Mouse (Mus musculus) hindbrain, embryonic 16.5 days (tissue): ENCODE results near the gene Braf. TPM values are rescaled to one million over a fixed set of nuclear protein-coding genes. Genes with fewer than 3 reads are reported as not detected.

Source experiments
- ATAC-seq: fragments of 200-750 bp; cut with Nextera tagmentation; 2 replicates; pipeline ENCODE4 v1.8.0; 2017; ENCODE audit warnings: moderate TSS enrichment, moderate library complexity
- H3K27ac ChIP-seq: fragments of 300-500 bp; sonication (generic); 2 replicates; pipeline ENCODE4 v1.5.1; 2014; ENCODE audit warnings: low read depth, mild to moderate bottlenecking, control low read depth, low read length, moderate library complexity
- H3K27me3 ChIP-seq: fragments of 300-500 bp; sonication (generic); replicated peaks from 2 replicates; pipeline ENCODE4 v1.6.1; 2014; ENCODE audit warnings: low read length; ENCODE audit not compliant: control insufficient read depth, insufficient read depth
- H3K36me3 ChIP-seq: fragments of 300-500 bp; sonication (generic); 2 replicates; pipeline ENCODE4 v1.6.1; 2014; ENCODE audit warnings: mild to moderate bottlenecking, low read length, moderate library complexity, mixed read lengths; ENCODE audit not compliant: control insufficient read depth, insufficient read depth
- H3K4me1 ChIP-seq: fragments of 300-500 bp; sonication (generic); 2 replicates; pipeline ENCODE4 v1.6.1; 2014; ENCODE audit warnings: low read depth, low read length; ENCODE audit not compliant: control insufficient read depth, insufficient read depth
- H3K4me2 ChIP-seq: fragments of 300-500 bp; sonication (generic); 2 replicates; pipeline ENCODE4 v1.6.1; 2014; ENCODE audit warnings: mild to moderate bottlenecking, low read length, control low read depth, moderate library complexity
- H3K4me3 ChIP-seq: fragments of 300-500 bp; sonication (generic); 2 replicates; pipeline ENCODE4 v1.5.1; 2014; ENCODE audit warnings: mild to moderate bottlenecking, low read length, control low read depth, moderate library complexity
- H3K9ac ChIP-seq: fragments of 300-500 bp; sonication (generic); 2 replicates; pipeline ENCODE4 v1.6.1; 2014; ENCODE audit warnings: low read depth, mild to moderate bottlenecking, control low read depth, low read length, moderate library complexity
- H3K9me3 ChIP-seq: fragments of 300-500 bp; sonication (generic); 2 replicates; pipeline ENCODE4 v1.6.1; 2014; ENCODE audit warnings: mild to moderate bottlenecking, low read length, moderate library complexity; ENCODE audit not compliant: control insufficient read depth
- WGBS: fragments of 180-500 bp; shearing (Covaris S2); extraction: QIAGEN DNeasy Blood & Tissue Kit; methylation state at CpG from one replicate; pipeline ENCODE4 v1.1.7; 2014; 5-methylcytosine and 5-hydroxymethylcytosine counted together
- polyA plus RNA-seq: library from polyadenylated mRNA; unstranded; fragments of >200 nt; fragmentation: Nextera tagmentation; extraction: Ambion mirVana; gene quantifications from 2 replicates; pipeline ENCODE4 v1.2.1, GENCODE M21; 2015

The Braf gene
- polyA plus RNA-seq, 1 experiment from 2014 or later: 20.7 TPM

- no peak overlapping the region for H3K27ac ChIP-seq
- peaks cover 3% of the 10 kb centered on the region; the same call in 1 of the 2 replicates for H3K36me3 ChIP-seq
- no peak for ATAC-seq
- H3K4me2 ChIP-seq: no peak overlapping the region
- H3K9ac ChIP-seq: no peak overlapping the region
- H3K27me3 ChIP-seq: no peaks in the 10 kb centered on the region
- 29% methylated on average over 4 of the region's 4 CpGs for WGBS
- H3K9me3 ChIP-seq: no peaks in the 10 kb centered on the region
- no peaks in the 10 kb centered on the region for H3K4me1 ChIP-seq
- no peak overlapping the region for H3K4me3 ChIP-seq
Observed at GRCm38 (mm10) chr6:39680524-39680923, 44.7 kb downstream of the Braf start.

- Histone ChIP-seq H3K36me3 (peaks cover 3% of the 10 kb centered on the region; the same call in 1 of the 2 replicates), H3K4me2 (no peak overlapping the region), H3K9me3 (no peaks in the 10 kb centered on the region), H3K9ac (no peak overlapping the region), H3K4me3 (no peak overlapping the region), H3K27ac (no peak overlapping the region), H3K27me3 (no peaks in the 10 kb centered on the region), H3K4me1 (no peaks in the 10 kb centered on the region)
- 93% methylated on average over 1 of the region's 1 CpGs for WGBS
- ATAC-seq: no peak
Observed at GRCm38 (mm10) chr6:39678241-39678640, 47.0 kb downstream of the Braf start.

GRCm38 (mm10) chr6:39675081-39675480 lies 50.2 kb downstream of the Braf start:
- H3K36me3 ChIP-seq: peaks cover 3% of the 10 kb centered on the region; the same call in 1 of the 2 replicates
- H3K27ac ChIP-seq: no peak overlapping the region
- 89% methylated on average over 7 of the region's 7 CpGs for WGBS
- no peaks in the 10 kb centered on the region for H3K27me3 ChIP-seq
- H3K9ac ChIP-seq: no peak overlapping the region
- H3K4me2 ChIP-seq: no peak overlapping the region
- H3K4me1 ChIP-seq: no peaks in the 10 kb centered on the region
- no peak for ATAC-seq
- H3K4me3 ChIP-seq: no peak overlapping the region
- H3K9me3 ChIP-seq: no peaks in the 10 kb centered on the region

- Histone ChIP-seq H3K27me3 (no peaks in the 10 kb centered on the region), H3K4me3 (no peak overlapping the region), H3K4me1 (no peaks in the 10 kb centered on the region), H3K9ac (no peak overlapping the region), H3K9me3 (no peaks in the 10 kb centered on the region), H3K36me3 (peaks cover 6% of the 10 kb centered on the region), H3K4me2 (no peak overlapping the region), H3K27ac (no peak overlapping the region)
- no peak for ATAC-seq
- WGBS: 90% methylated on average over 2 of the region's 2 CpGs
Observed at GRCm38 (mm10) chr6:39611296-39611695, 114.0 kb downstream of the Braf start.

GRCm38 (mm10) chr6:39610207-39610606 lies 115.1 kb downstream of the Braf start:
- 68% methylated on average over 2 of the region's 2 CpGs for WGBS
- Histone ChIP-seq H3K9ac (no peak overlapping the region), H3K4me3 (no peak overlapping the region), H3K36me3 (peaks cover 4% of the 10 kb centered on the region; the same call in 1 of the 2 replicates), H3K4me1 (no peaks in the 10 kb centered on the region), H3K9me3 (no peaks in the 10 kb centered on the region), H3K4me2 (no peak overlapping the region), H3K27me3 (no peaks in the 10 kb centered on the region), H3K27ac (no peak overlapping the region)
- ATAC-seq: no peak

GRCm38 (mm10) chr6:39607365-39607764 lies 117.9 kb downstream of the Braf start:
- no peak overlapping the region for H3K27ac ChIP-seq
- no peak overlapping the region for H3K9ac ChIP-seq
- H3K4me2 ChIP-seq: no peak overlapping the region
- no peaks in the 10 kb centered on the region for H3K27me3 ChIP-seq
- peaks cover 4% of the 10 kb centered on the region; the same call in 1 of the 2 replicates for H3K36me3 ChIP-seq
- no peaks in the 10 kb centered on the region for H3K9me3 ChIP-seq
- WGBS: 73% methylated on average over 5 of the region's 5 CpGs
- ATAC-seq: no peak
- H3K4me1 ChIP-seq: no peaks in the 10 kb centered on the region
- no peak overlapping the region for H3K4me3 ChIP-seq

- no peak overlapping the region for H3K4me3 ChIP-seq
- H3K4me2 ChIP-seq: no peak overlapping the region
- H3K9me3 ChIP-seq: no peaks in the 10 kb centered on the region
- peaks cover 4% of the 10 kb centered on the region; the same call in 1 of the 2 replicates for H3K36me3 ChIP-seq
- H3K27me3 ChIP-seq: no peaks in the 10 kb centered on the region
- ATAC-seq: no peak
- 77% methylated on average over 3 of the region's 3 CpGs for WGBS
- no peak overlapping the region for H3K9ac ChIP-seq
- no peak overlapping the region for H3K27ac ChIP-seq
- H3K4me1 ChIP-seq: no peaks in the 10 kb centered on the region
Observed at GRCm38 (mm10) chr6:39606862-39607261, 118.4 kb downstream of the Braf start.

- H3K4me1 ChIP-seq: no peaks in the 10 kb centered on the region
- H3K27me3 ChIP-seq: no peaks in the 10 kb centered on the region
- no peak overlapping the region for H3K4me3 ChIP-seq
- H3K36me3 ChIP-seq: peaks cover 4% of the 10 kb centered on the region; the same call in 1 of the 2 replicates
- no peaks in the 10 kb centered on the region for H3K9me3 ChIP-seq
- no peak for ATAC-seq
- 85% methylated on average over 6 of the region's 6 CpGs for WGBS
- H3K4me2 ChIP-seq: no peak overlapping the region
- H3K9ac ChIP-seq: no peak overlapping the region
- H3K27ac ChIP-seq: no peak overlapping the region
Observed at GRCm38 (mm10) chr6:39606056-39606455, 119.2 kb downstream of the Braf start.

- H3K4me1 ChIP-seq: no peaks in the 10 kb centered on the region
Observed at GRCm38 (mm10) chr6:39604565-39604964, 120.7 kb downstream of the Braf start.

GRCm38 (mm10) chr6:39601828-39602227 lies 123.4 kb downstream of the Braf start:
- Histone ChIP-seq H3K9ac (no peak overlapping the region), H3K9me3 (no peaks in the 10 kb centered on the region), H3K4me1 (no peaks in the 10 kb centered on the region), H3K27me3 (no peaks in the 10 kb centered on the region), H3K4me2 (no peak overlapping the region), H3K36me3 (peaks cover 29% of the 10 kb centered on the region), H3K4me3 (no peak overlapping the region), H3K27ac (no peak overlapping the region)
- ATAC-seq: no peak
- WGBS: 82% methylated on average over 3 of the region's 3 CpGs

More at GRCm38 (mm10) chr6:39604565-39604964, 120.7 kb downstream of the Braf start:
- H3K9ac ChIP-seq: no peak overlapping the region
- H3K27me3 ChIP-seq: no peaks in the 10 kb centered on the region
- no peak overlapping the region for H3K4me3 ChIP-seq
- peaks cover 12% of the 10 kb centered on the region for H3K36me3 ChIP-seq
- no peak overlapping the region for H3K27ac ChIP-seq
- H3K4me2 ChIP-seq: no peak overlapping the region
- WGBS: 76% methylated on average over 5 of the region's 5 CpGs
- H3K9me3 ChIP-seq: no peaks in the 10 kb centered on the region
- no peak for ATAC-seq
